Mouse (Mus musculus) kidney, embryonic 14.5 days (tissue): ENCODE results near the gene Sec14l2. TPM values are rescaled to one million over a fixed set of nuclear protein-coding genes. Genes with fewer than 3 reads are reported as not detected.
"Not testable (repeated sequence)": the region's sequence is repeated elsewhere in the genome, so short reads cannot be mapped to it uniquely, and the experiment has no call there.

Experiments
- ATAC-seq: fragments of 200-750 bp; cut with Nextera tagmentation; 2 replicates; pipeline ENCODE4 v1.8.0; 2017; ENCODE audit warnings: moderate number of reproducible peaks, mild to moderate bottlenecking, moderate TSS enrichment, moderate library complexity; ENCODE audit not compliant: low FRiP score, low TSS enrichment
- H3K27ac ChIP-seq: fragments of 300-500 bp; sonication (generic); 2 replicates; pipeline ENCODE4 v1.5.1; 2014; ENCODE audit warnings: low read depth, mild to moderate bottlenecking, low read length, moderate library complexity, mixed read lengths
- H3K27me3 ChIP-seq: fragments of 300-500 bp; sonication (generic); 2 replicates; pipeline ENCODE4 v1.6.1; 2014; ENCODE audit warnings: mild to moderate bottlenecking, low read length; ENCODE audit not compliant: control insufficient read depth, insufficient read depth
- H3K36me3 ChIP-seq: fragments of 300-500 bp; sonication (generic); 2 replicates; pipeline ENCODE4 v1.6.1; 2014; ENCODE audit warnings: low read length, mixed read lengths; ENCODE audit not compliant: control insufficient read depth, insufficient read depth
- H3K4me1 ChIP-seq: fragments of 300-500 bp; sonication (generic); 2 replicates; pipeline ENCODE4 v1.6.1; 2014; ENCODE audit warnings: low read length, mixed read lengths; ENCODE audit not compliant: control insufficient read depth, insufficient read depth
- H3K4me2 ChIP-seq: fragments of 300-500 bp; sonication (generic); replicated peaks from 2 replicates; pipeline ENCODE4 v1.6.1; 2014; ENCODE audit warnings: low read depth, mild to moderate bottlenecking, low read length
- H3K4me3 ChIP-seq: fragments of 300-500 bp; sonication (generic); 2 replicates; pipeline ENCODE4 v1.5.1; 2014; ENCODE audit warnings: mild to moderate bottlenecking, low read length
- H3K9ac ChIP-seq: fragments of 300-500 bp; sonication (generic); 2 replicates; pipeline ENCODE4 v1.6.1; 2014; ENCODE audit warnings: low read depth, mild to moderate bottlenecking, low read length, moderate library complexity
- H3K9me3 ChIP-seq: fragments of 300-500 bp; sonication (generic); 2 replicates; pipeline ENCODE4 v1.6.1; 2016; ENCODE audit warnings: low read length; ENCODE audit not compliant: control insufficient read depth
- WGBS: fragments of 180-500 bp; shearing (Covaris S2); extraction: QIAGEN DNeasy Blood & Tissue Kit; methylation state at CpG from one replicate; pipeline ENCODE4 v1.1.7; 2014; 5-methylcytosine and 5-hydroxymethylcytosine counted together
- polyA plus RNA-seq: library from polyadenylated mRNA; unstranded; fragments of >200 nt; fragmentation: Nextera tagmentation; extraction: Ambion mirVana; gene quantifications from 2 replicates; pipeline ENCODE4 v1.2.1, GENCODE M21; 2014

The Sec14l2 gene
- polyA plus RNA-seq, 1 experiment from 2014 or later = 1.1 TPM

GRCm38 (mm10) chr11:4134986-4135935 is 12.0 kb upstream of the Sec14l2 start, which contains the start of gene Rnf215:
TSS of gene Rnf215 (plus strand) at chr11:4135202.
- H3K9ac ChIP-seq = peak within 1 kb of the TSS; percentile 94
- H3K4me2 ChIP-seq = peak within 1 kb of the TSS; percentile 84
- peaks cover 19% of the 10 kb centered on the region for H3K36me3 ChIP-seq
- ATAC-seq = peak; percentile 89
- peaks cover 3% of the 10 kb centered on the region; the same call in 1 of the 2 replicates for H3K9me3 ChIP-seq
- WGBS = 2% methylated on average over 62 of the region's 66 CpGs
- no peaks in the 10 kb centered on the region for H3K27me3 ChIP-seq
- peak within 1 kb of the TSS; percentile 69; the same call in 1 of the 2 replicates for H3K27ac ChIP-seq
- H3K4me1 ChIP-seq = peaks cover 7% of the 10 kb centered on the region; the same call in 1 of the 2 replicates
- peak within 1 kb of the TSS; percentile 89 for H3K4me3 ChIP-seq

GRCm38 (mm10) chr11:4134400-4134799 is 11.2 kb upstream of the Sec14l2 start:
- H3K9me3 ChIP-seq = peaks cover 3% of the 10 kb centered on the region; the same call in 1 of the 2 replicates
- H3K4me1 ChIP-seq = peaks cover 7% of the 10 kb centered on the region; the same call in 1 of the 2 replicates
- no peak overlapping the region for H3K9ac ChIP-seq
- no peaks in the 10 kb centered on the region for H3K27me3 ChIP-seq
- no peak overlapping the region for H3K27ac ChIP-seq
- no peak overlapping the region for H3K4me3 ChIP-seq
- ATAC-seq = no peak
- H3K4me2 ChIP-seq = no peak overlapping the region
- peaks cover 10% of the 10 kb centered on the region; the same call in 1 of the 2 replicates for H3K36me3 ChIP-seq
- WGBS = 56% methylated on average over 6 of the region's 6 CpGs

GRCm38 (mm10) chr11:4133450-4133849 is 10.2 kb upstream of the Sec14l2 start:
- 56% methylated on average over 3 of the region's 3 CpGs for WGBS
- Histone ChIP-seq H3K36me3 (peaks cover 6% of the 10 kb centered on the region; the same call in 1 of the 2 replicates), H3K27me3 (no peaks in the 10 kb centered on the region), H3K9ac (no peak overlapping the region), H3K27ac (no peak overlapping the region), H3K4me2 (no peak overlapping the region), H3K4me1 (peaks cover 7% of the 10 kb centered on the region; the same call in 1 of the 2 replicates), H3K4me3 (no peak overlapping the region), H3K9me3 (peaks cover 3% of the 10 kb centered on the region; the same call in 1 of the 2 replicates)
- no peak for ATAC-seq

GRCm38 (mm10) chr11:4128461-4128860 is 5.2 kb upstream of the Sec14l2 start:
- ATAC-seq, H3K27me3 ChIP-seq: not testable (repeated sequence)
- WGBS = 95% methylated on average over 4 of the region's 4 CpGs

GRCm38 (mm10) chr11:4127059-4127458 is 3.8 kb upstream of the Sec14l2 start:
- Histone ChIP-seq H3K36me3 (no peaks in the 10 kb centered on the region), H3K27ac (no peak overlapping the region), H3K4me1 (no peaks in the 10 kb centered on the region), H3K4me3 (no peak overlapping the region), H3K9ac (no peak overlapping the region), H3K9me3 (peaks cover 6% of the 10 kb centered on the region; the same call in 1 of the 2 replicates), H3K27me3 (no peaks in the 10 kb centered on the region), H3K4me2 (no peak overlapping the region)
- WGBS = 89% methylated on average over 1 of the region's 1 CpGs
- ATAC-seq = no peak

More at GRCm38 (mm10) chr11:4128461-4128860, 5.2 kb upstream of the Sec14l2 start:
- H3K4me3 ChIP-seq, H3K36me3 ChIP-seq, H3K4me1 ChIP-seq, H3K4me2 ChIP-seq, H3K9ac ChIP-seq, H3K27ac ChIP-seq, H3K9me3 ChIP-seq: not testable (repeated sequence)

- 65% methylated on average over 5 of the region's 5 CpGs for WGBS
- no peak overlapping the region for H3K9ac ChIP-seq
Observed at GRCm38 (mm10) chr11:4123922-4124321, 707 bp upstream of the Sec14l2 start.

GRCm38 (mm10) chr11:4122226-4122625 is 989 bp downstream of the Sec14l2 start:
- WGBS = 71% methylated on average over 5 of the region's 5 CpGs

More at GRCm38 (mm10) chr11:4123922-4124321, 707 bp upstream of the Sec14l2 start:
- ATAC-seq = no peak
- no peak overlapping the region for H3K4me3 ChIP-seq
- peaks cover 6% of the 10 kb centered on the region; the same call in 1 of the 2 replicates for H3K9me3 ChIP-seq
- H3K36me3 ChIP-seq = no peaks in the 10 kb centered on the region
- 0 out of 2 replicates have a peak, but pooled peaks cover 1% of the 10 kb centered on the region for H3K4me1 ChIP-seq
- H3K4me2 ChIP-seq = no peak overlapping the region
- H3K27me3 ChIP-seq = no peaks in the 10 kb centered on the region
- H3K27ac ChIP-seq = no peak overlapping the region

GRCm38 (mm10) chr11:4121691-4122090 is 1.5 kb downstream of the Sec14l2 start:
- H3K4me3 ChIP-seq = no peak overlapping the region
- no peak for ATAC-seq
- no peak overlapping the region for H3K4me2 ChIP-seq
- no peak overlapping the region for H3K9ac ChIP-seq
- peaks cover 2% of the 10 kb centered on the region; the same call in 1 of the 2 replicates for H3K9me3 ChIP-seq
- no peaks in the 10 kb centered on the region for H3K27me3 ChIP-seq
- WGBS = 81% methylated on average over 3 of the region's 3 CpGs
- H3K36me3 ChIP-seq = no peaks in the 10 kb centered on the region
- no peak overlapping the region for H3K27ac ChIP-seq
- peaks cover 8% of the 10 kb centered on the region; the same call in 1 of the 2 replicates for H3K4me1 ChIP-seq

More at GRCm38 (mm10) chr11:4122226-4122625, 989 bp downstream of the Sec14l2 start:
- Histone ChIP-seq H3K27ac (no peak overlapping the region), H3K36me3 (no peaks in the 10 kb centered on the region), H3K9ac (no peak overlapping the region), H3K4me3 (no peak overlapping the region), H3K4me2 (no peak overlapping the region), H3K4me1 (peaks cover 8% of the 10 kb centered on the region; the same call in 1 of the 2 replicates), H3K9me3 (peaks cover 6% of the 10 kb centered on the region; the same call in 1 of the 2 replicates), H3K27me3 (no peaks in the 10 kb centered on the region)
- ATAC-seq = no peak
